Mouse (Mus musculus): ENCODE results near the gene Trem1. TPM values are rescaled to one million over a fixed set of nuclear protein-coding genes. Genes with fewer than 3 reads are reported as not detected.

The Trem1 gene
- polyA plus RNA-seq, 1 experiment, result not detected

DNA sequence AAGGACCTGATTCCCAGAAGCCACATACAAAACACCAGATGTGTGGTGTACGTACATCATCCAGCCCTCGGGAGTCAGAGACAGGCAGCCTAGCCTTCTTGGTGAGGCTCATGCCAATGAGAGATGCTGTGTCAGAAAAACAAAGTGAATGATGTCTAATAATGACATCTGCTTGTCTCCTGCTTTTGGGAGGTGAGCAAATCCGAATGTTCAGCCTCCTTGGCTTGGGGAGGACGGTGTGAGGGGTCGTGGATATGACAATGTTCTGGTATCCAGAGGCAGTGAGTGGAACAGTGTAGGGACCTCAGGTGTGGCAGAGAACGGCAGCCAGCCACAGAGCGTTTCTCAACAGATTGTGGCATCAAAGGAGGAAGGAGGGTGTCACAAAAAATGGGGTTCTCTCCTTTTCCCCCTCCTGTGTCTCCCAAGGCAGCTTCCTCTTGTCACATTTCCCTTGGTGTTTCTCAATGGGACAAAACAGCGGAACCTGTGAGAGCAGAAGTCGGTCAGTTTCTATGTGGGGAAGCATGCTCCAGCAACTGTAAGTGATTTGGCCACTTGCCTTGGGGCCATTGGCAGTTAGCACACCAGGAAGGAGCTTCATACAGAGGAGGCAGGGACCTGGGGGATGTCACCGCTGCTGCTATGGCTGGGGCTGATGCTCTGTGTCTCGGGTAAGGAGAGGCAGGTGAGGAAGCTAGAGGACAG lies 14.8 kb downstream of the Trem1 start, which contains the start of gene Trem3:
TSS of gene Trem3 (plus strand) at position 557 of the 708 bp plus-strand sequence.
- no peak within 1 kb of the TSS for H3K4me3 ChIP-seq (ENCODE audit: insufficient read depth, poor library complexity, severe bottlenecking)
- H3K79me2 ChIP-seq (ENCODE audit: control insufficient read depth, insufficient read depth), result no peaks in the 10 kb centered on the region
- H3K79me3 ChIP-seq (ENCODE audit: low read depth), result no peaks in the 10 kb centered on the region
- no peaks in the 10 kb centered on the region for H3K36me3 ChIP-seq (ENCODE audit: control insufficient read depth, insufficient read depth)
- no peak within 1 kb of the TSS for H3ac ChIP-seq (ENCODE audit: control insufficient read depth, insufficient read length, low read depth)
- no peaks in the 10 kb centered on the region for H3K27me3 ChIP-seq (ENCODE audit: control insufficient read depth, insufficient read depth, insufficient read length)
- TF ChIP-seq FOSL1 (IDR thresholded peaks at IDR 0.05; ENCODE audit: insufficient read depth, low read length, poor library complexity, severe bottlenecking), result no peak
- TF ChIP-seq MYOD1 (IDR thresholded peaks at IDR 0.05; ENCODE audit: control insufficient read depth, insufficient read length, low read depth), result no peak
- TF ChIP-seq CEBPB (IDR thresholded peaks at IDR 0.05; ENCODE audit: low read depth), result no peak
- TF ChIP-seq CTCF (IDR thresholded peaks at IDR 0.05; ENCODE audit: control insufficient read depth, insufficient read depth, insufficient read length), result no peak
- TF ChIP-seq USF1 (IDR thresholded peaks at IDR 0.05; ENCODE audit: low read depth), result no peak
- TF ChIP-seq MAX (IDR thresholded peaks at IDR 0.05), result no peak
- TF ChIP-seq MYOG (IDR thresholded peaks at IDR 0.05; ENCODE audit: control insufficient read depth, extremely low read depth, insufficient read length), result no peak

DNA sequence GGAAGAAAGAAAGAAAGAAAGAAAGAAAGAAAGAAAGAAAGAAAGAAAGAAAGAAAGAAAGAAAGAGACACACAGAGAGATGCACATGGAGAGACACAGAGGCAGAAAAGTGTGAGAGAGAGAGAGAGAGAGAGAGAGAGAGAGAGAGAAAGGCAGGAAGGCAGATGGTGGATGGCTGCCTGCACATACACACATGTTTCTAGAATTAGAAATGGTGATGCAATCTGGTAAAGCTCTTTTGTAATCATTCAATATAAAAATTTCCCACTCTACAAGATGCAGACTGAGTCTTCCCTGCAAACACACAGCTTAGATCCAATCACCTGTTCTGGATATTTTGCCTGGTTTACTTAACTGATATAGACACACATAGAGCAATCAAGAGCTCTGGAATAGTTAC lies 16.5 kb downstream of the Trem1 start:
- Histone ChIP-seq H3K4me3 (ENCODE audit: insufficient read depth, poor library complexity, severe bottlenecking) (no peak overlapping the region), H3K36me3 (ENCODE audit: control insufficient read depth, insufficient read depth) (no peaks in the 10 kb centered on the region), H3K27me3 (ENCODE audit: control insufficient read depth, insufficient read depth, insufficient read length) (no peaks in the 10 kb centered on the region), H3K79me2 (ENCODE audit: control insufficient read depth, insufficient read depth) (no peaks in the 10 kb centered on the region), H3K79me3 (ENCODE audit: low read depth) (no peaks in the 10 kb centered on the region), H3ac (ENCODE audit: control insufficient read depth, insufficient read length, low read depth) (no peak overlapping the region)
- no peak for TF ChIP-seq MYOD1 (IDR thresholded peaks at IDR 0.05; ENCODE audit: control insufficient read depth, insufficient read length, low read depth)
- no peak for TF ChIP-seq MAX (IDR thresholded peaks at IDR 0.05)

GRCm38 (mm10) chr17:48249501-48249900 lies 16.9 kb downstream of the Trem1 start:
- Histone ChIP-seq H3K4me3 (ENCODE audit: insufficient read depth, poor library complexity, severe bottlenecking) (no peak overlapping the region), H3K79me3 (ENCODE audit: low read depth) (no peaks in the 10 kb centered on the region), H3K79me2 (ENCODE audit: control insufficient read depth, insufficient read depth) (no peaks in the 10 kb centered on the region), H3K27me3 (ENCODE audit: control insufficient read depth, insufficient read depth, insufficient read length) (no peaks in the 10 kb centered on the region), H3K36me3 (ENCODE audit: control insufficient read depth, insufficient read depth) (no peaks in the 10 kb centered on the region), H3ac (ENCODE audit: control insufficient read depth, insufficient read length, low read depth) (no peak overlapping the region)
- no peak for TF ChIP-seq USF1 (IDR thresholded peaks at IDR 0.05; ENCODE audit: low read depth)
- TF ChIP-seq MYOG (IDR thresholded peaks at IDR 0.05; ENCODE audit: control insufficient read depth, extremely low read depth, insufficient read length), result no peak
- no peak for TF ChIP-seq FOSL1 (IDR thresholded peaks at IDR 0.05; ENCODE audit: insufficient read depth, low read length, poor library complexity, severe bottlenecking)
- TF ChIP-seq MAX (IDR thresholded peaks at IDR 0.05), result no peak
- TF ChIP-seq CEBPB (IDR thresholded peaks at IDR 0.05; ENCODE audit: low read depth), result no peak
- TF ChIP-seq CTCF (IDR thresholded peaks at IDR 0.05; ENCODE audit: control insufficient read depth, insufficient read depth, insufficient read length), result no peak
- TF ChIP-seq MYOD1 (IDR thresholded peaks at IDR 0.05; ENCODE audit: control insufficient read depth, insufficient read length, low read depth), result no peak

- H3K79me2 ChIP-seq (ENCODE audit: control insufficient read depth, insufficient read depth), result no peaks in the 10 kb centered on the region
- no peaks in the 10 kb centered on the region for H3K79me3 ChIP-seq (ENCODE audit: low read depth)
- no peak overlapping the region for H3ac ChIP-seq (ENCODE audit: control insufficient read depth, insufficient read length, low read depth)
- no peaks in the 10 kb centered on the region for H3K36me3 ChIP-seq (ENCODE audit: control insufficient read depth, insufficient read depth)
- no peak overlapping the region for H3K4me3 ChIP-seq (ENCODE audit: insufficient read depth, poor library complexity, severe bottlenecking)
- TF ChIP-seq USF1 (IDR thresholded peaks at IDR 0.05; ENCODE audit: low read depth) (no peak), MYOD1 (IDR thresholded peaks at IDR 0.05; ENCODE audit: control insufficient read depth, insufficient read length, low read depth) (no peak), CTCF (IDR thresholded peaks at IDR 0.05; ENCODE audit: control insufficient read depth, insufficient read depth, insufficient read length) (no peak), MYOG (IDR thresholded peaks at IDR 0.05; ENCODE audit: control insufficient read depth, extremely low read depth, insufficient read length) (no peak), MAX (IDR thresholded peaks at IDR 0.05) (no peak), CEBPB (IDR thresholded peaks at IDR 0.05; ENCODE audit: low read depth) (no peak), FOSL1 (IDR thresholded peaks at IDR 0.05; ENCODE audit: insufficient read depth, low read length, poor library complexity, severe bottlenecking) (no peak)
- no peaks in the 10 kb centered on the region for H3K27me3 ChIP-seq (ENCODE audit: control insufficient read depth, insufficient read depth, insufficient read length)
Observed at GRCm38 (mm10) chr17:48250631-48251030, 18.1 kb downstream of the Trem1 start.

DNA sequence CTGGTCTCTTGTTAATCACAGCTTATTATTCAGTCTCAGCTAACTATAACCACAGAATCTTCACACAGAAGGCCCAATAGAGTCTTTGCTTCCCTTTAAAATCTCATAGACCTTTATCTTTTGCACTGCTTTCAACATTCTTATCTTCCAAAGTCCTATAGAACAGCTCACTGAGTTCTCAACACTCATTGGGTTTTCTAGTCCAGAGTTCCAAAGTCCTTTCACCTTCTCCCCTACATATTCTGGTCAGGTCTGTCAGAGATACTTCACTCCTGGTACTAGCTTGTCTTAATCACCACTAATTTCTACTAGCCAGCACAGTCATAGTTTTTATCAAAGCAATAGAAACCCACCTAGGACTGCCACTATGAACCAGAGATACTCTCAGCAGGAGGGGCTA lies 24.0 kb downstream of the Trem1 start:
- TF ChIP-seq USF1 (IDR thresholded peaks at IDR 0.05; ENCODE audit: low read depth) (no peak), MAX (IDR thresholded peaks at IDR 0.05) (no peak), CEBPB (IDR thresholded peaks at IDR 0.05; ENCODE audit: low read depth) (no peak), FOSL1 (IDR thresholded peaks at IDR 0.05; ENCODE audit: insufficient read depth, low read length, poor library complexity, severe bottlenecking) (no peak), CTCF (IDR thresholded peaks at IDR 0.05; ENCODE audit: control insufficient read depth, insufficient read depth, insufficient read length) (no peak), MYOG (IDR thresholded peaks at IDR 0.05; ENCODE audit: control insufficient read depth, extremely low read depth, insufficient read length) (no peak)
- Histone ChIP-seq H3ac (ENCODE audit: control insufficient read depth, insufficient read length, low read depth) (no peak overlapping the region), H3K79me2 (ENCODE audit: control insufficient read depth, insufficient read depth) (no peaks in the 10 kb centered on the region), H3K27me3 (ENCODE audit: control insufficient read depth, insufficient read depth, insufficient read length) (no peaks in the 10 kb centered on the region), H3K36me3 (ENCODE audit: control insufficient read depth, insufficient read depth) (no peaks in the 10 kb centered on the region), H3K4me3 (ENCODE audit: insufficient read depth, poor library complexity, severe bottlenecking) (no peak overlapping the region), H3K79me3 (ENCODE audit: low read depth) (no peaks in the 10 kb centered on the region)

GRCm38 (mm10) chr17:48261868-48262267 lies 29.3 kb downstream of the Trem1 start:
- Histone ChIP-seq H3ac (ENCODE audit: control insufficient read depth, insufficient read length, low read depth) (no peak overlapping the region), H3K36me3 (ENCODE audit: control insufficient read depth, insufficient read depth) (no peaks in the 10 kb centered on the region)
- TF ChIP-seq FOSL1 (IDR thresholded peaks at IDR 0.05; ENCODE audit: insufficient read depth, low read length, poor library complexity, severe bottlenecking) (no peak), MAX (IDR thresholded peaks at IDR 0.05) (no peak), MYOD1 (IDR thresholded peaks at IDR 0.05; ENCODE audit: control insufficient read depth, insufficient read length, low read depth) (no peak), MYOG (IDR thresholded peaks at IDR 0.05; ENCODE audit: control insufficient read depth, extremely low read depth, insufficient read length) (no peak), CEBPB (IDR thresholded peaks at IDR 0.05; ENCODE audit: low read depth) (no peak), USF1 (IDR thresholded peaks at IDR 0.05; ENCODE audit: low read depth) (no peak), CTCF (IDR thresholded peaks at IDR 0.05; ENCODE audit: control insufficient read depth, insufficient read depth, insufficient read length) (no peak)

More at GRCm38 (mm10) chr17:48261868-48262267, 29.3 kb downstream of the Trem1 start:
- no peaks in the 10 kb centered on the region for H3K79me3 ChIP-seq (ENCODE audit: low read depth)
- H3K27me3 ChIP-seq (ENCODE audit: control insufficient read depth, insufficient read depth, insufficient read length), result no peaks in the 10 kb centered on the region
- H3K4me3 ChIP-seq (ENCODE audit: insufficient read depth, poor library complexity, severe bottlenecking), result no peak overlapping the region
- no peaks in the 10 kb centered on the region for H3K79me2 ChIP-seq (ENCODE audit: control insufficient read depth, insufficient read depth)
